Mouse (Mus musculus) lung, embryonic 14.5 days (tissue): ENCODE results near the gene Arl14. TPM values are rescaled to one million over a fixed set of nuclear protein-coding genes. Genes with fewer than 3 reads are reported as not detected.
A peak's percentile ranks its signal among the peaks of the same experiment; 100 is the strongest.
"Not testable (repeated sequence)": the region's sequence is repeated elsewhere in the genome, so short reads cannot be mapped to it uniquely, and the experiment has no call there.

ENCODE experiments used
- ATAC-seq: fragments of 200-750 bp; cut with Nextera tagmentation; 2 replicates; pipeline ENCODE4 v1.8.0; 2017; ENCODE audit warnings: mild to moderate bottlenecking, moderate TSS enrichment, moderate library complexity; ENCODE audit not compliant: insufficient read depth
- DNase-seq: peaks from one replicate; pipeline ENCODE4 v3.0.0-alpha.2; 2015
- H3K27ac ChIP-seq: fragments of 300-500 bp; sonication (generic); 2 replicates; pipeline ENCODE4 v1.5.1; 2014; ENCODE audit warnings: low read depth, mild to moderate bottlenecking, moderate library complexity
- H3K27me3 ChIP-seq: fragments of 300-500 bp; sonication (generic); 2 replicates; pipeline ENCODE4 v1.6.1; 2014; ENCODE audit warnings: low read length, control low read depth; ENCODE audit not compliant: insufficient read depth
- H3K36me3 ChIP-seq: fragments of 300-500 bp; sonication (generic); 2 replicates; pipeline ENCODE4 v1.6.1; 2014; ENCODE audit warnings: control low read depth; ENCODE audit not compliant: insufficient read depth
- H3K4me1 ChIP-seq: fragments of 300-500 bp; sonication (generic); 2 replicates; pipeline ENCODE4 v1.6.1; 2014; ENCODE audit warnings: antibody characterized with exemption, control low read depth; ENCODE audit not compliant: insufficient read depth
- H3K4me2 ChIP-seq: fragments of 300-500 bp; sonication (generic); 2 replicates; pipeline ENCODE4 v1.6.1; 2014; ENCODE audit warnings: mild to moderate bottlenecking
- H3K4me3 ChIP-seq: fragments of 300-500 bp; sonication (generic); 2 replicates; pipeline ENCODE4 v1.5.1; 2014; ENCODE audit warnings: low read depth, low read length
- H3K9ac ChIP-seq: fragments of 300-500 bp; sonication (generic); 2 replicates; pipeline ENCODE4 v1.6.1; 2014
- H3K9me3 ChIP-seq: fragments of 300-500 bp; sonication (generic); 2 replicates; pipeline ENCODE4 v1.6.1; 2016; ENCODE audit warnings: low read depth, low read length, control low read depth
- CTCF ChIP-seq: IDR thresholded peaks from 2 replicates; pipeline ENCODE4 v1.5.1; 2016; ENCODE audit warnings: antibody characterized with exemption, low read depth
- WGBS: fragments of 180-500 bp; shearing (Covaris S2); extraction: QIAGEN DNeasy Blood & Tissue Kit; methylation state at CpG from one replicate; pipeline ENCODE4 v1.1.7; 2014; 5-methylcytosine and 5-hydroxymethylcytosine counted together
- polyA plus RNA-seq: library from polyadenylated mRNA; unstranded; fragments of >200 nt; fragmentation: Nextera tagmentation; extraction: Ambion mirVana; gene quantifications from 2 replicates; pipeline ENCODE4 v1.2.1, GENCODE M21; 2014

Gene Arl14
- polyA plus RNA-seq, 1 experiment from 2014 or later = 1.8 TPM

DNA sequence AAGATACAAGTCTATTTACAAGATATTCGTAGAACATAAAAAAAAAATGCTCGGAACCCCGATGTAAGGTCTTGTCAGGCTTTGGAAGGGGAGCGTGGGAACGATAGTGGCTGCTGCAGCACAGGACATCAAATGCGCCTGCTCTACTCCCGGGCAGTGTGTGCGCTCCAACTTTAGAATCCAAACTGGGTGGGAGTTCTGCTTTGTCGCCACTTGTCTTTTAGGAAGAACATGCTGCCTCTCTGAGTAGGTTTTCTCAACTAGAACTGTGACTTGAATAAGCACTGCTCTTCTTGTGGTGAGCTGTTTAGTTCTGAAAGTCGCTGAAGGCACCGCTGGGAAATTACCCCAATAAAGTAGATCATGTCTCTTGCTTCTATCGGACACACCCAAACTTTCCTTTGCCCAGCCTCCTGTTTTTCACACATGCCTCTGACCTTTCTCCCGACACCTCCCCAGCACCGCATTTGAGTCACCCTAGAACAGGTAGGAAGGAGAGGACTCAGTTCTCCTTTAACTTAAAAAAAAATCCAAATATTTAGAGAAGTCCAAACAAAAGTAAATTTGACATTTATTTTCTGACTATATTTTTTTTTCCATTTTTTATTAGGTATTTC, 9.4 kb downstream of the Arl14 start:
- ATAC-seq = no peak
- WGBS = 83% methylated on average over 14 of the region's 14 CpGs

DNA sequence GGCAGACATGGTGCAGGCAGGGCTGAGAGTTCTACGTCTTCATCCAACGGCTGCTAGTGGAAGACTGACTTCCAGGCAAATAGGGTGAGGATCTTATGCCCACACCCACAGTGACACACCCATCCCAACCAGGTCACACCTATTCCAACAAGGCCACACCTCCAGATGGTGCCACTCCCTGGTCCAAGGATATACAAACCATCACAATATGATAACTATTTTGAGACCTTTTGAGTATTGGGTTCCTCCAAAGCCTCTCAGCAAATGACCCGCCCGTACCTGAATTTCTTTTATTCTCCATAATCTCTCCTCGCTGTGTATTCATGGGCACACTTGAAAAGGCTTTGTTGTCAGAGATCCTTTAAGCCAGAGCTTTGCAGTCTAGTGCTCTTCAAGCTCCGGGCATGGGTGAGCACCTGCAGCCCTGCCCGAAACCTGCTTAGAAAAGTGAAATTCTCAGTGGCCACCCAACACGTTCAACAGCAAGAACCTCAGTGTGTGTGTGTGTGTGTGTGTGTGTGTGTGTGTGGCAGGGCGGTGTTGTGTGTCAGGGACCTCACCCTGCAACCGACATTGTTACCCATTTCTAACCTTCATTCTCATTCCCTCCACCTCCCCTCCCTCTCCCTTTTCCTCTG, 11.5 kb downstream of the Arl14 start:
- ATAC-seq = not testable (repeated sequence)
- 75% methylated on average over 10 of the region's 10 CpGs for WGBS

More for the DNA sequence above, 9.4 kb downstream of the Arl14 start:
- Histone ChIP-seq H3K36me3 (no peaks in the 10 kb centered on the region), H3K27me3 (no peaks in the 10 kb centered on the region), H3K4me3 (no peak overlapping the region), H3K4me2 (no peak overlapping the region), H3K9me3 (no peaks in the 10 kb centered on the region), H3K4me1 (no peaks in the 10 kb centered on the region), H3K27ac (no peak overlapping the region), H3K9ac (no peak overlapping the region)
- no peak for DNase-seq
- TF ChIP-seq CTCF = no peak

DNA sequence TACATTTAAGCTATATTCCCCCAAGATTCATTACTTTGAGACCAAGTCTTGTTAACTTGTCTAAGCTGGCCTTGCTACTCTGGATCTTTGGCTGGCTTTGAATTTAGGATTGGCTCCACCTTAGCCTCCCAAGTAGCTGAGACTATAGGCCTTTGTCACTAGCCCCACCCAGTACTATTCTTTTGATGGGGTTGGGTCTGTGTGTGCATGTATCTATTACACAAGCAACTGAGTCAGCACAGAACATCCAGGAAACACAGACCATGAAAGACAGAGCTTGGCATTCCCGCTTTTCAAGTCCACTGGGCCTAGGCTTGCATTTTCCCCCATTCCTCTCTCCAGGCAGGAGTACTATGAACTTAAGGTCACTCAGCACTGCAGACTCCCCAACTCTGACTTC, 12.3 kb downstream of the Arl14 start:
- TF ChIP-seq CTCF = no peak
- H3K27ac ChIP-seq = no peak overlapping the region
- H3K4me1 ChIP-seq = no peaks in the 10 kb centered on the region
- H3K27me3 ChIP-seq = no peaks in the 10 kb centered on the region
- H3K9ac ChIP-seq = no peak overlapping the region
- no peaks in the 10 kb centered on the region for H3K36me3 ChIP-seq
- H3K9me3 ChIP-seq = no peaks in the 10 kb centered on the region
- H3K4me2 ChIP-seq = no peak overlapping the region
- DNase-seq = no peak
- no peak overlapping the region for H3K4me3 ChIP-seq
- 83% methylated on average over 1 of the region's 1 CpGs for WGBS
- ATAC-seq = no peak

More for the DNA sequence above, 11.5 kb downstream of the Arl14 start:
- H3K4me1 ChIP-seq, H3K4me3 ChIP-seq, H3K36me3 ChIP-seq, H3K4me2 ChIP-seq, H3K9ac ChIP-seq, H3K27me3 ChIP-seq, DNase-seq, H3K27ac ChIP-seq, H3K9me3 ChIP-seq: not testable (repeated sequence)

GRCm38 (mm10) chr3:69235806-69236205, 13.6 kb downstream of the Arl14 start:
- Histone ChIP-seq H3K36me3 (no peaks in the 10 kb centered on the region), H3K9ac (no peak overlapping the region), H3K9me3 (no peaks in the 10 kb centered on the region), H3K27me3 (no peaks in the 10 kb centered on the region), H3K4me1 (no peaks in the 10 kb centered on the region), H3K4me3 (no peak overlapping the region), H3K27ac (no peak overlapping the region), H3K4me2 (no peak overlapping the region)
- ATAC-seq (no peak), DNase-seq (no peak)
- WGBS = 82% methylated on average over 3 of the region's 3 CpGs
- no peak for TF ChIP-seq CTCF

DNA sequence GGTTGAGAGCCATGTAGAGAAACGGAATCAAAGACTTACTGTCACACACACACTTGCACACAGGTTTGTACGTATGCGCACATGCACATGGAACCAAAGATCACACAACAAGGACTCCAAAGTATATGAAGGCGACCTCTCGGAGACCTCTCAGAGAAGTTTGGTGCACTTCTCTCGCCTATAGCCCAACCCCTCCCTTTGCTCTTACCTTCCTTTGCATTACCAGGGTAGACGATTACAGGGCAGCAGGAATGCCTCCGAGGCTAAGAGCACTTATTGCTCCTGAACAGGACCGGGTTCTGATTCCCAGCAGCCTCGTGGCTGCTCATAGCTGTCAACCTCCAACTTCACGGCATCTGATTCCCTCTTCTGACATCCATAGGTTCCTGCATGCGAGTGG, 14.3 kb downstream of the Arl14 start:
- no peak for DNase-seq

GRCm38 (mm10) chr3:69238141-69238851, 16.1 kb downstream of the Arl14 start:
- WGBS = 38% methylated on average over 12 of the region's 12 CpGs
- DNase-seq (peak; percentile 88), ATAC-seq (no peak)
- Histone ChIP-seq H3K4me2 (no peak overlapping the region), H3K4me3 (no peak overlapping the region), H3K27ac (no peak overlapping the region), H3K9me3 (no peaks in the 10 kb centered on the region), H3K4me1 (no peaks in the 10 kb centered on the region), H3K36me3 (no peaks in the 10 kb centered on the region), H3K27me3 (no peaks in the 10 kb centered on the region), H3K9ac (no peak overlapping the region)
- peak; percentile 73 for TF ChIP-seq CTCF

More for the DNA sequence above, 14.3 kb downstream of the Arl14 start:
- H3K4me1 ChIP-seq = no peaks in the 10 kb centered on the region
- no peak for ATAC-seq
- no peak overlapping the region for H3K9ac ChIP-seq
- WGBS = 80% methylated on average over 12 of the region's 12 CpGs
- H3K36me3 ChIP-seq = no peaks in the 10 kb centered on the region
- H3K27ac ChIP-seq = no peak overlapping the region
- no peak overlapping the region for H3K4me3 ChIP-seq
- no peak overlapping the region for H3K4me2 ChIP-seq
- no peaks in the 10 kb centered on the region for H3K9me3 ChIP-seq
- no peak for TF ChIP-seq CTCF
- no peaks in the 10 kb centered on the region for H3K27me3 ChIP-seq

GRCm38 (mm10) chr3:69239246-69239645, 17.0 kb downstream of the Arl14 start:
- Histone ChIP-seq H3K27ac (no peak overlapping the region), H3K36me3 (no peaks in the 10 kb centered on the region), H3K9ac (no peak overlapping the region), H3K4me2 (no peak overlapping the region), H3K4me3 (no peak overlapping the region), H3K9me3 (no peaks in the 10 kb centered on the region), H3K4me1 (no peaks in the 10 kb centered on the region), H3K27me3 (no peaks in the 10 kb centered on the region)
- no peak for ATAC-seq
- no peak for DNase-seq
- 77% methylated on average over 5 of the region's 5 CpGs for WGBS
- TF ChIP-seq CTCF = no peak
